Mouse (Mus musculus) C2C12 (cell line): ENCODE data around the gene Trim6.
"Not testable (repeated sequence)": the region's sequence is repeated elsewhere in the genome, so short reads cannot be mapped to it uniquely, and the experiment has no call there.

ENCODE experiments used
- CTCF ChIP-seq: IDR thresholded peaks from one replicate; pipeline ENCODE4 v1.5.1; 2011; ENCODE audit not compliant: control insufficient read depth, insufficient read depth, insufficient read length
- MAX ChIP-seq: IDR thresholded peaks from one replicate; pipeline ENCODE4 v1.6.1; 2011; ENCODE audit warnings: mild to moderate bottlenecking, control low read depth

DNA sequence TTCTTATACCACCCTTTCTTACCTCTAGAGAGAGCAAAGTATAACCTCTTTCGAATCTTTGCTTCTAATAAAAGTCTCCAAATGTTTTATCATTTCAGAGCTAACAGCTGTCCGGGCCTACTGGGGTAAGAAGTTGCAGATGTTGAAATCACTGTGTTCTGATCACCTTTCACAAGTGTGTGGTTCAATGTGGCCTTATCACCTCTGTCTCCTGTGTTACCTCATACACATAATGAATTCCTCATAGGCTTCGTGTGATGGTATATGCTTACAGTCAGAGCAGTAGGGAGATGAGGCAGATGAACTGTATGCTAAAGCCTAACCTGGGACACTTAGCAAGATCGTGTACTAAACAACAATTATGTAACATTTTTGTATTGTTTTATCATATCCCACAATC is 41.8 kb downstream of the Trim6 start:
- not testable (repeated sequence) for TF ChIP-seq MAX, CTCF
